Mouse (Mus musculus) stomach, embryonic 16.5 days (tissue): ENCODE results near the gene Pygm. TPM values are rescaled to one million over a fixed set of nuclear protein-coding genes. Genes with fewer than 3 reads are reported as not detected.

Experiments
- ATAC-seq: fragments of 200-750 bp; cut with Nextera tagmentation; 2 replicates; pipeline ENCODE4 v1.8.0; 2017; ENCODE audit warnings: moderate number of reproducible peaks, moderate TSS enrichment; ENCODE audit not compliant: insufficient read depth, low FRiP score
- H3K27ac ChIP-seq: fragments of 300-500 bp; sonication (generic); 2 replicates; pipeline ENCODE4 v1.5.1; 2014; ENCODE audit warnings: low read length
- H3K27me3 ChIP-seq: fragments of 300-500 bp; sonication (generic); 2 replicates; pipeline ENCODE4 v1.6.1; 2014; ENCODE audit warnings: low read length, control low read depth, mixed read lengths; ENCODE audit not compliant: control insufficient read depth, insufficient read depth
- H3K36me3 ChIP-seq: fragments of 300-500 bp; sonication (generic); 2 replicates; pipeline ENCODE4 v1.6.1; 2014; ENCODE audit warnings: low read length; ENCODE audit not compliant: control insufficient read depth, insufficient read depth
- H3K4me1 ChIP-seq: fragments of 300-500 bp; sonication (generic); 2 replicates; pipeline ENCODE4 v1.6.1; 2014; ENCODE audit warnings: low read length, control low read depth, mixed read lengths; ENCODE audit not compliant: control insufficient read depth, insufficient read depth
- H3K4me2 ChIP-seq: fragments of 300-500 bp; sonication (generic); 2 replicates; pipeline ENCODE4 v1.6.1; 2014; ENCODE audit warnings: low read depth, low read length, mixed read lengths
- H3K4me3 ChIP-seq: fragments of 300-500 bp; sonication (generic); replicated peaks from 2 replicates; pipeline ENCODE4 v1.5.1; 2014; ENCODE audit warnings: mild to moderate bottlenecking, low read length
- H3K9ac ChIP-seq: fragments of 300-500 bp; sonication (generic); 2 replicates; pipeline ENCODE4 v1.6.1; 2014; ENCODE audit warnings: low read length
- H3K9me3 ChIP-seq: fragments of 300-500 bp; sonication (generic); replicated peaks from 2 replicates; pipeline ENCODE4 v1.6.1; 2016; ENCODE audit warnings: low read length, control low read depth; ENCODE audit not compliant: control insufficient read depth
- WGBS: fragments of 180-500 bp; shearing (Covaris S2); extraction: QIAGEN DNeasy Blood & Tissue Kit; methylation state at CpG from one replicate; pipeline ENCODE4 v1.1.7; 2014; 5-methylcytosine and 5-hydroxymethylcytosine counted together
- microRNA-seq: library from miRNA; unstranded; fragments of <30 nt; microRNA quantifications from one replicate; pipeline ENCODE4, GENCODE M21; 2016
- polyA plus RNA-seq: library from polyadenylated mRNA; unstranded; fragments of >200 nt; fragmentation: Nextera tagmentation; extraction: Ambion mirVana; gene quantifications from 2 replicates; pipeline ENCODE4 v1.2.1, GENCODE M21; 2015

The Pygm gene
- polyA plus RNA-seq, 1 experiment from 2014 or later: 55.0 TPM

DNA sequence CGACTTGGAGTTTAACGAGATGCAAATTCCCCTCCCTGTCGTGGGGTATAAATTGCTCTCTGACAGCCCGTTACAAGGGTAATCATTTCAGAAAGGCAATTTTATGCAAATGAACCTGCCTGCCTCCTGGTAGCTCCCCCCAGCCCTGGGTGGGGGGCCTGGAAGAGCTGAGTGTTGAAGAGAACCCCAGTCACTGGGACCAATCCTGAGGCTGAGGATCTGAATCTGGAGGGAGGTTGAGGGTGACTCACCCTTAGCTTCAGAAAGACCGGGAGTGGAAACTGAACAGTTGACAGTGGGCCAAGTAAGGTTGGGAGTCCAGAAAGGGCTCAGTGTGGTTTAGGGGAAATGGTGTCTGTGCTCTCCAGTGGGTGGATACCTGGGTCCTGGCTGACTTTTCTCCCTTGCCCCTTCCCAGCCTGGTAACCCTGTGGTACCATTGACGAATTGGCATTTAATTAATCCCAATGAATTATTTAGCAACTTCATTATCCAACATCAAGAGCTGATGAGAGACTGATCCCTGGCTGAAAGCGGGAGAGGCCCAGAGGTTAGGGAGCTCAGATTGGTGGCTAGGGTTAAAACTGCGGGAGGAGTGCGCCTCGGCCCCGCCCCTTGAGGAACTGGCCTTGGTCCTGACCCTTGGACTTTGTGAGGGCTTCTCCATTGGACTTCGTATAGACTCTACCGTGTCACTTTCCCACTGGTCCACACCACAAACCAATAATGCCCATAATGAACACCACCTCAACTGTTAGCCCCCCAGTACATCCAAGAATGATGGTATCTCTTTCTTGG, 42.7 kb downstream of the Pygm start:
- peaks cover 9% of the 10 kb centered on the region for H3K4me1 ChIP-seq
- H3K36me3 ChIP-seq: no peaks in the 10 kb centered on the region
- H3K27ac ChIP-seq: no peak overlapping the region
- no peak overlapping the region for H3K9ac ChIP-seq
- 20% methylated on average over 13 of the region's 13 CpGs for WGBS
- H3K4me3 ChIP-seq: no peak overlapping the region
- H3K4me2 ChIP-seq: no peak overlapping the region
- no peak; the same call in 1 of the 2 replicates for ATAC-seq
- peaks cover 65% of the 10 kb centered on the region for H3K27me3 ChIP-seq
- no peaks in the 10 kb centered on the region for H3K9me3 ChIP-seq

DNA sequence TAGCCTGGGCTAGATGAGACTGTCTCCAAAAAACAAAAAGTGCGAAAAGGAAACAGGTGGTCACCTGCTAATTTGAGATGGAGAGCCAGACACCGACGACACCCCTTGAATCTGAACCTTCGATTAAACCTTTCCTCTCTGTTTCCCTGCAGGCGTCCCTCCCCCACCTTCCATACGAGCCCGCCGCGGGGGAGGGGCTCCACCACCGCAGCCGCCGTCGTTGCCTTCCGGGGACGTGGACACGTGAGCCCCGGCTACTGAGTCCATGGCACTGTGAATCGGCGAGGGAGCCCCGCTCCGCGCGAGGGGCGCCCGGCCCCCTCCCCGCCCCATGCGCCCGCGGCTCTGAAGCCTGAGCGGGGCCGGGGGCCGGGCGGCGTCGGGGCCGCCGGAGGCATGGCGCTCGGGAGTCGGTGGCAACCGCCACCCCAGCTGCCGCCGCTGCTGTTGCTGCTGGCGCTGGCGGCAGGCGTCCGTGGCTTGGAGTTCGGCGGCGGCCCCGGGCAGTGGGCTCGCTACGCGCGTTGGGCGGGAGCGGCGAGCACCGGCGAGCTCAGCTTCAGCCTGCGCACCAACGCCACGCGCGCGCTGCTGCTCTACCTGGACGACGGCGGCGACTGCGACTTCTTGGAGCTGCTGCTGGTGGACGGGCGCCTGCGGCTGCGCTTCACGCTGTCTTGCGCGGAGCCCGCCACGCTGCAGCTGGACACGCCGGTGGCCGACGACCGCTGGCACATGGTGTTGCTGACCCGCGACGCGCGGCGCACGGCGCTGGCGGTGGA, 43.6 kb downstream of the Pygm start:
- peak overlapping the region; percentile 33 for H3K4me3 ChIP-seq
- H3K9me3 ChIP-seq: no peaks in the 10 kb centered on the region
- H3K9ac ChIP-seq: no peak overlapping the region
- H3K4me1 ChIP-seq: peaks cover 9% of the 10 kb centered on the region
- no peaks in the 10 kb centered on the region for H3K36me3 ChIP-seq
- 2% methylated on average over 88 of the region's 94 CpGs for WGBS
- peaks cover 62% of the 10 kb centered on the region for H3K27me3 ChIP-seq
- H3K27ac ChIP-seq: no peak overlapping the region
- H3K4me2 ChIP-seq: peak overlapping the region; percentile 43
- peak; percentile 59; the same call in 1 of the 2 replicates for ATAC-seq

DNA sequence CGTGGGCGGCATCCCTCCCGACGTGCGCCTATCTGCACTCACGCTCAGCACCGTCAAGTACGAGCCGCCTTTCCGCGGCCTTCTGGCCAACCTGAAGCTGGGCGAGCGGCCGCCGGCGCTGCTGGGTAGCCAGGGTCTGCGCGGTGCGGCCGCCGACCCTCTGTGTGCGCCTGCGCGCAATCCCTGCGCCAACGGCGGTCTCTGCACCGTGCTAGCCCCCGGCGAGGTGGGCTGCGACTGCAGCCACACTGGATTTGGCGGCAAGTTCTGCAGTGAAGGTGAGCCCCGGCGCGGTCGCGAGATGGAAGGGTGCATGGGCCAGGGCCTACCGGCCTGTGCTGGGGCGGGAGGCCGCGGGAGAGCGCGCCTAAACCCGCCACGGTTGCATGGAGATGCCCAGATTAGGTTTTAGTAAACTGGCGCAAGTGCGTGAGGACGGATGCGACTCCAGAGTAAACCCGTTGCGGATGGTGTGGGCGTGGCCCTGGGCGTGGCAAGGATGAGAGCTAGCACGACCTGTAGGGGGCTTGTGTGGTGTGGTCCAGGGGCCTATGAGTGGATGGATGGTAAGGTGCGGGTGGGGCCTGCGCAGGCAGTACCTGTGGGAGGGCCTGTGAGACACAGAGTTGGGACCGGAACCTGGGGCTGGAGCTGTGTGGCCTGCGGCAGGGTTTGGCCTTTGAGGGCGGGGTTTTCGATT, 44.5 kb downstream of the Pygm start:
- Histone ChIP-seq H3K4me2 (peak overlapping the region; percentile 43), H3K36me3 (no peaks in the 10 kb centered on the region), H3K4me1 (peaks cover 9% of the 10 kb centered on the region), H3K27ac (no peak overlapping the region), H3K27me3 (peaks cover 62% of the 10 kb centered on the region), H3K4me3 (peak overlapping the region; percentile 33), H3K9me3 (no peaks in the 10 kb centered on the region), H3K9ac (no peak overlapping the region)
- no peak; the same call in 1 of the 2 replicates for ATAC-seq
- under 1% methylated on average over 60 of the region's 60 CpGs for WGBS

DNA sequence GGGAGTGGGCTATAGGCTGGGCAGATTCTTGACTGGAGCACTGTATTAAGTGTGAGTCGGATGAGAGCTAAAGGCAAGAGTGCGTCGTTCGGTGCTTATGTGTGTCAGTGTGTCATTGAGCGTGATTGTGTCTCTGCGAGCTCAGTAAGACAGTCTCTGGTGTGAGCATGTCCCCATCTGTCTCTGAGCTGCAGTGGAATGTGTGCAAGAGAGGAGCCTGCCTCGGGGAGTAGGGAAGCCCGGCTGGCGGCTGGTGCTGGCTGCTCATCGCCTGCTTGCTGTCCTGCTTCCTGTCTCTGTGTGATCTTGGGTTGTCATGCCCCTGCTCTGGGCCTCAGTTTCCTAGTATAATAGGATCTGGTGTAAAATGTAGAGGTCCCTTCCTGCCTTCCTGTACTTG, 58.8 kb downstream of the Pygm start:
- no peak for ATAC-seq
- H3K27ac ChIP-seq: no peak overlapping the region

DNA sequence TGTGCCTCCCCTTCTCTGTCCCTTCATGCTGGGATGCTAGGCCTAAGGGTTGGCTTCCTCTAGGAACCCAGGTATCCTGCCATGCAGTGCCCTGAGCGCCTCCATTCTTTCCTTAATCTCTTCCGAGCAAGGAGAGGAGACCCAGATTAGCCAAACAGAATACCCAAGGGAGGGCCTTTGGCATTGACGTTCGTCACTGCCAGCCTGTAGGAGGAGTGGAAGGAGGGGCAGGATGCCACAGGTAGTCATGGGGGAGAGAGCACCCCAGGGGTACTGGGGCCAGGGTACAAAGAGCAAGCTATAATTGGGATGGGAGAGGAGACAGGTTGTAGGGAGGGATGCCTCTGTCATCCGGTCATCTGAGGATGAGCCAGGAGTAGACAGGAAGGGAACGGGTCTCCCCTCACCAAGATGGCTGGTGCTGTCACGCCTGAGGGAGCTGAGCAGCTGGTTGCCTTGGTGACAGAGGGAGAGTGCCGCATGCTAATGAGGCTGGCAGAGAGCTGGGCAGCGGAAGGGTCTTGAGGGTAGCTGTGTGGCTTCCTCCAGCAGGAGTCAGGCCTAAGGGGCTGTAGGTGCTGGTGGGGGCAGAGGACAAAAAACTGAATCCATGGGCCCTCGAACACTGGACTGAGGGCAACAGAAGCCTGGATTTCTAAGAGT, 61.7 kb downstream of the Pygm start:
- 49% methylated on average over 10 of the region's 10 CpGs for WGBS
- ATAC-seq: no peak

More for the DNA sequence above, 58.8 kb downstream of the Pygm start:
- no peaks in the 10 kb centered on the region for H3K36me3 ChIP-seq
- H3K4me3 ChIP-seq: no peak overlapping the region
- no peaks in the 10 kb centered on the region for H3K9me3 ChIP-seq
- no peak overlapping the region for H3K4me2 ChIP-seq
- H3K27me3 ChIP-seq: 0 out of 2 replicates have a peak, but pooled peaks cover 6% of the 10 kb centered on the region
- WGBS: 71% methylated on average over 10 of the region's 10 CpGs
- peaks cover 4% of the 10 kb centered on the region for H3K4me1 ChIP-seq
- no peak overlapping the region for H3K9ac ChIP-seq

DNA sequence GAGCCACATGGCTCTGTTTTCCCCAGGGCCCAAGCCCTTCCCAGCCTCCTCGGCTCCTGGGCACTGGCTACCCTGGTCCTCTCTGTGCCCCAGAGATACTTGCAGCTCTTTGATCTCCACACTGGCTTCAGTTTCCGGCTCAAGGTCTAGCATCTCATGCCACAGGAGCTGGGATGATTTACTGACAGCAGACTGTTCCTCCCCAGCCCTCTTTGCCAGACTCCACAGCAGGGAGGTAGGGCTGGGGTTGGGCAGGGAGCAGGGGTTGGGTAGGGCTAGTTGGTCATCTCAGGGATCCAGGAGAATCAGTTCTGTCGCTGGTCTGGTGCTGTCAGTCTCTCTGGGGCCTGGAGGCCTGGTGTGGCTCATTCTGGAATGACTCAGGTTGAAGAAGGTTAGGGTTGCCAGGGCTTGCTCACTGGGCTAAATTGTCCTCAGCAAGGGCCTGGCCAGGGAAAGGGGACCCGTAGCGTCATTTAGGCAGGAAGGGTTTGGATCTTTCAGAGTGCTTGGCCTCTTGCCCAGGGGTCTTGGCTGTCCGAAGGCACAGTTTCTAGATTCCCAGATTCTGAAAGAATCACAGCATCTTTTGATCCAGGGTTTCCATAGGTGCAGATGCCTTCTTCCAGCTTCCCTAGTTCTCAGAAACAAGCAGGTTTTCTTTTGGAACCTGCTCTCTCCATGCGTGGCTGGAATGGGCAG, 62.7 kb downstream of the Pygm start:
- Histone ChIP-seq H3K27me3 (0 out of 2 replicates have a peak, but pooled peaks cover 6% of the 10 kb centered on the region), H3K4me3 (no peak overlapping the region), H3K36me3 (no peaks in the 10 kb centered on the region), H3K27ac (no peak overlapping the region), H3K9me3 (no peaks in the 10 kb centered on the region), H3K9ac (no peak overlapping the region; the same call in 1 of the 2 replicates), H3K4me1 (peaks cover 10% of the 10 kb centered on the region), H3K4me2 (no peak overlapping the region)
- 58% methylated on average over 7 of the region's 7 CpGs for WGBS
- no peak for ATAC-seq

More for the DNA sequence above, 61.7 kb downstream of the Pygm start:
- no peaks in the 10 kb centered on the region for H3K36me3 ChIP-seq
- 0 out of 2 replicates have a peak, but pooled peaks cover 6% of the 10 kb centered on the region for H3K27me3 ChIP-seq
- H3K4me3 ChIP-seq: no peak overlapping the region
- peaks cover 6% of the 10 kb centered on the region for H3K4me1 ChIP-seq
- no peak overlapping the region for H3K9ac ChIP-seq
- no peak overlapping the region for H3K27ac ChIP-seq
- H3K9me3 ChIP-seq: no peaks in the 10 kb centered on the region
- no peak overlapping the region for H3K4me2 ChIP-seq

Small RNA genes within 50 kb of the gene (microRNA-seq; reads per million reads assigned to microRNA genes)
- 0.99 reads per million for gene Mir6989

Other genes with a start within 250 kb of the Pygm start
- gene Batf2, start 243.4 kb upstream of the Pygm start, polyA plus RNA-seq: 0.25 and 0.44 TPM in 2 replicates
- gene Arl2, start 242.9 kb upstream of the Pygm start, polyA plus RNA-seq: 96.8 and 106 TPM in 2 replicates
- gene Majin, start 200.0 kb upstream of the Pygm start, polyA plus RNA-seq: not detected in 2 replicates
- gene Gpha2, start 158.0 kb upstream of the Pygm start, polyA plus RNA-seq: 0.41 and 0.48 TPM in 2 replicates
- gene Ppp2r5b, start 148.5 kb upstream of the Pygm start, polyA plus RNA-seq: 20.6 and 22.1 TPM in 2 replicates
- gene Atg2a, start 142.7 kb upstream of the Pygm start, polyA plus RNA-seq: 9.3 and 11.2 TPM in 2 replicates
- 77.2 and 98.4 TPM in 2 replicates for gene Ehd1, start 107.7 kb upstream of the Pygm start, polyA plus RNA-seq
- 1.9 and 2.0 TPM in 2 replicates for gene Cdc42bpg, start 77.9 kb upstream of the Pygm start, polyA plus RNA-seq
- gene Men1, start 49.4 kb upstream of the Pygm start, polyA plus RNA-seq: 59.0 and 60.2 TPM in 2 replicates
- gene Map4k2, start 43.3 kb upstream of the Pygm start, polyA plus RNA-seq: 11.4 and 11.8 TPM in 2 replicates
- 94.5 and 95.1 TPM in 2 replicates for gene Sf1, start 20.7 kb upstream of the Pygm start, polyA plus RNA-seq
- gene Rasgrp2, start 14.9 kb downstream of the Pygm start, polyA plus RNA-seq: 72.6 and 74.2 TPM in 2 replicates
- gene Nrxn2, start 34.3 kb downstream of the Pygm start, polyA plus RNA-seq: 0.91 and 0.98 TPM in 2 replicates
- not detected in 2 replicates for gene Slc22a12, start 158.6 kb downstream of the Pygm start, polyA plus RNA-seq